Mouse (Mus musculus) megakaryocyte, embryonic 14.5 days (primary cell): Measurements from ENCODE around the gene Krt18.

Experiments used
- FLI1 ChIP-seq: IDR thresholded peaks from 2 replicates; pipeline ENCODE4 v1.6.1; 2012; ENCODE audit warnings: low read length, inconsistent platforms, mixed read lengths
- GATA1 ChIP-seq: IDR thresholded peaks from 3 replicates; pipeline ENCODE4 v1.6.1; 2012; ENCODE audit warnings: mixed read lengths, low read length, inconsistent platforms, borderline replicate concordance

GRCm38 (mm10) chr15:102014848-102015247 is 13.1 kb upstream of the Krt18 start:
- TF ChIP-seq GATA1 (no peak), FLI1 (no peak)
